Mouse (Mus musculus): ENCODE measurements around the gene Gm2696. TPM values are rescaled to one million over a fixed set of nuclear protein-coding genes. Genes with fewer than 3 reads are reported as not detected.
"Not testable (repeated sequence)": the region's sequence is repeated elsewhere in the genome, so short reads cannot be mapped to it uniquely, and the experiment has no call there.

Gm2696 gene
- polyA plus RNA-seq, 1 experiment from 2014 or later = not detected

GRCm38 (mm10) chr10:77794976-77795375, 19.5 kb upstream of the Gm2696 start, which contains the start of gene Gm9639:
Gene Gm9639 (minus strand): TSS chr10:77795076.
- Histone ChIP-seq H3K4me1 (ENCODE audit: control insufficient read depth, insufficient read depth, low read length) (no peaks in the 10 kb centered on the region), H3K27me3 (replicated peaks; ENCODE audit: control insufficient read depth, insufficient read depth, low read length) (no peaks in the 10 kb centered on the region), H3K4me3 (ENCODE audit: low read depth, low read length) (no peak within 1 kb of the TSS), H3K36me3 (ENCODE audit: control insufficient read depth, insufficient read depth, low read length) (no peaks in the 10 kb centered on the region), H3K9ac (ENCODE audit: low read depth, low read length) (no peak within 1 kb of the TSS), H3K4me2 (ENCODE audit: low read depth, low read length) (no peak within 1 kb of the TSS), H3K9me3 (ENCODE audit: control insufficient read depth, low read length) (no peaks in the 10 kb centered on the region), H3K27ac (replicated peaks; ENCODE audit: low read depth, low read length) (no peak within 1 kb of the TSS)
- ATAC-seq (ENCODE audit: low read depth) = no peak
- WGBS = 37% methylated on average over 2 of the region's 2 CpGs
- no peak for DNase-seq (ENCODE audit: low spot score)

- 7% methylated on average over 3 of the region's 3 CpGs for WGBS
- H3K27me3 ChIP-seq (replicated peaks; ENCODE audit: control insufficient read depth, insufficient read depth, low read length) = no peaks in the 10 kb centered on the region
- no peaks in the 10 kb centered on the region for H3K4me1 ChIP-seq (ENCODE audit: control insufficient read depth, insufficient read depth, low read length)
These were observed 16.8 kb upstream of the Gm2696 start for GRCm38 (mm10) chr10:77797677-77798076.

DNA sequence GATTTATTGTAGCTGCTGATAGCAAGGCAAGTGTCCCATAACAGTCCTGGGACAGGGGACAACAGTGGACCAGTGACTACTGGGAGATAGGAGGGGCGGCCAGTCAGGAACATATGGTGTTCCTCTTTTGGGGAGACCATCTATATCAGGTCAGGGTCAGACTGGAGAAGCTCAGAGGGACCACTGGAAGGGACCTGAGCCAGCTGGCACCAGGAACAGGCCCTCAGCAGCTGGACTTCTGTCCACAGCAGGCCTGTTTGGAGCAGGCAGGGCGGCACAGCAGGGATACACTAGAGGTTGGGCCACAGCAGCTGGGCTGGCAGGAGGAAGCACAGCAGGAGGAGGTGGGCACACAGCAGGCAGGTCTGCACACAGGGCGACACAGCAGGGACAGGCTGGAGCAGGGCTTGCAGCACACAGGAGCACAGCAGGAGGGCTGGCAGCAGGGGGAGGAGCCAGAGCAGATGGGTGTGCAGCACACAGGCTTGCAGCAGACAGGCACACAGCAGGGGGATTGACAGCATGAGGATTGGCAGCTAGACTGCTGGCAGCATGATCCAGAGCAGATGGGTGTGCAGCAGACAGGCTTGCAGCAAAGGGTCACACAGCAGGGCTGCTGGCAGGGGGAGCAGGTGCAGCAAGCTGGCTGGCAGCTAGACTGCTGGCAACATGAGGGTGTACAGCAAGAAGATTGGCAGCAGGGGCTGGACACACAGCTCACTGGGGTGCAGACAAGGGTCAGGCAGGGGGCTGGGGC, 16.1 kb upstream of the Gm2696 start:
- H3K4me3 ChIP-seq (ENCODE audit: low read depth, low read length); ATAC-seq (ENCODE audit: low read depth); H3K27ac ChIP-seq (replicated peaks; ENCODE audit: low read depth, low read length); H3K9ac ChIP-seq (ENCODE audit: low read depth, low read length); H3K9me3 ChIP-seq (ENCODE audit: control insufficient read depth, low read length); DNase-seq (ENCODE audit: low spot score); H3K4me1 ChIP-seq (ENCODE audit: control insufficient read depth, insufficient read depth, low read length); H3K36me3 ChIP-seq (ENCODE audit: control insufficient read depth, insufficient read depth, low read length); H3K27me3 ChIP-seq (replicated peaks; ENCODE audit: control insufficient read depth, insufficient read depth, low read length); H3K4me2 ChIP-seq (ENCODE audit: low read depth, low read length): not testable (repeated sequence)
- 40% methylated on average over 3 of the region's 3 CpGs for WGBS

More at GRCm38 (mm10) chr10:77797677-77798076, 16.8 kb upstream of the Gm2696 start:
- Histone ChIP-seq H3K4me3 (ENCODE audit: low read depth, low read length) (no peak overlapping the region), H3K9me3 (ENCODE audit: control insufficient read depth, low read length) (no peaks in the 10 kb centered on the region), H3K27ac (replicated peaks; ENCODE audit: low read depth, low read length) (no peak overlapping the region), H3K9ac (ENCODE audit: low read depth, low read length) (no peak overlapping the region), H3K4me2 (ENCODE audit: low read depth, low read length) (no peak overlapping the region), H3K36me3 (ENCODE audit: control insufficient read depth, insufficient read depth, low read length) (no peaks in the 10 kb centered on the region)
- DNase-seq (ENCODE audit: low spot score) (no peak), ATAC-seq (ENCODE audit: low read depth) (no peak)

DNA sequence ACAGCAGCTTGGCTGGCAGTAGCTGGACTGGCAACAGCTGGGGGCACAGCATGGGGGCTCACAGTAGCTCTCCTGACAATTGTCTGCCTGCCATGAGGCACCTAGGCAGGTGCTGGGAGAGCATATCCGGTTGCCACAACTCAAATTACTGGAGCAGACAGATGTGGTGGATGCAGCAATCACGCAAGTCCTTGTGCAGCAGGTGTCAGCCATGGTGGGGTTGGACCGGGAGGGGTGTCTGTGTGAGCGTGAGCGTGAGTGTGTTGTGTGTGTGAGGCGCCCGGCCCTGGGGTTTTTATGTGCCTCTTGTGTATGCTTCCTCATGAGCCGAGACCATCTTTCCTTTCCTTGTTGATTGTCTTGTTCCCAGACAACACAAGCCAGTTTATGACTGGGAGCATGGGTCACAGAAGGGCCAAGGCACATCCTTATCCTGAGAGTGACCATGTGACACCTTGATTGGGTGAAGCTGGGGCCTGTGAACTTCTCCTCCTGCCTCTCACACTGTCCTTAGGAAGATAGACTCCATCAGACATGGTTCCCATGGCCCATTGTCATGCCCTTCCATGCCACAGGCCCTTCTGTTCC, 15.5 kb upstream of the Gm2696 start, which contains the start of gene Gm19668:
Gene Gm19668 (minus strand): TSS at position 213 of the 588 bp plus-strand sequence.
- WGBS = 56% methylated on average over 8 of the region's 8 CpGs
- Histone ChIP-seq H3K9ac (ENCODE audit: low read depth, low read length) (no peak within 1 kb of the TSS), H3K36me3 (ENCODE audit: control insufficient read depth, insufficient read depth, low read length) (no peaks in the 10 kb centered on the region), H3K4me3 (ENCODE audit: low read depth, low read length) (no peak within 1 kb of the TSS), H3K27me3 (replicated peaks; ENCODE audit: control insufficient read depth, insufficient read depth, low read length) (no peaks in the 10 kb centered on the region), H3K4me2 (ENCODE audit: low read depth, low read length) (no peak within 1 kb of the TSS), H3K9me3 (ENCODE audit: control insufficient read depth, low read length) (no peaks in the 10 kb centered on the region), H3K27ac (replicated peaks; ENCODE audit: low read depth, low read length) (no peak within 1 kb of the TSS), H3K4me1 (ENCODE audit: control insufficient read depth, insufficient read depth, low read length) (no peaks in the 10 kb centered on the region)
- ATAC-seq (ENCODE audit: low read depth) = peak; percentile 71
- peak; percentile 41 for DNase-seq (ENCODE audit: low spot score)

- Histone ChIP-seq H3K27me3 (replicated peaks; ENCODE audit: control insufficient read depth, insufficient read depth, low read length) (no peaks in the 10 kb centered on the region), H3K27ac (replicated peaks; ENCODE audit: low read depth, low read length) (no peak overlapping the region), H3K9me3 (ENCODE audit: control insufficient read depth, low read length) (no peaks in the 10 kb centered on the region), H3K4me3 (ENCODE audit: low read depth, low read length) (no peak overlapping the region), H3K4me2 (ENCODE audit: low read depth, low read length) (no peak overlapping the region), H3K4me1 (ENCODE audit: control insufficient read depth, insufficient read depth, low read length) (no peaks in the 10 kb centered on the region), H3K36me3 (ENCODE audit: control insufficient read depth, insufficient read depth, low read length) (no peaks in the 10 kb centered on the region), H3K9ac (ENCODE audit: low read depth, low read length) (no peak overlapping the region)
- DNase-seq (ENCODE audit: low spot score) (no peak), ATAC-seq (ENCODE audit: low read depth) (no peak)
- 77% methylated on average over 3 of the region's 3 CpGs for WGBS
These were observed 10.4 kb upstream of the Gm2696 start for GRCm38 (mm10) chr10:77804095-77804494.

- no peaks in the 10 kb centered on the region for H3K27me3 ChIP-seq (replicated peaks; ENCODE audit: control insufficient read depth, insufficient read depth, low read length)
- no peak for ATAC-seq (ENCODE audit: low read depth)
- no peak for DNase-seq (ENCODE audit: low spot score)
- no peak within 1 kb of the TSS for H3K4me3 ChIP-seq (ENCODE audit: low read depth, low read length)
- H3K9me3 ChIP-seq (ENCODE audit: control insufficient read depth, low read length) = no peaks in the 10 kb centered on the region
- H3K27ac ChIP-seq (replicated peaks; ENCODE audit: low read depth, low read length) = no peak within 1 kb of the TSS
- H3K4me2 ChIP-seq (ENCODE audit: low read depth, low read length) = no peak within 1 kb of the TSS
- no peaks in the 10 kb centered on the region for H3K4me1 ChIP-seq (ENCODE audit: control insufficient read depth, insufficient read depth, low read length)
- H3K9ac ChIP-seq (ENCODE audit: low read depth, low read length) = no peak within 1 kb of the TSS
- H3K36me3 ChIP-seq (ENCODE audit: control insufficient read depth, insufficient read depth, low read length) = no peaks in the 10 kb centered on the region
- 50% methylated on average over 3 of the region's 5 CpGs for WGBS
These were observed 2.7 kb upstream of the Gm2696 start, which contains the start of gene Gm9507 for GRCm38 (mm10) chr10:77811743-77812142. Gene Gm9507 (minus strand): TSS chr10:77811843.

- Histone ChIP-seq H3K27me3 (replicated peaks; ENCODE audit: control insufficient read depth, insufficient read depth, low read length) (no peaks in the 10 kb centered on the region), H3K4me3 (ENCODE audit: low read depth, low read length) (no peak overlapping the region), H3K4me2 (ENCODE audit: low read depth, low read length) (no peak overlapping the region), H3K9ac (ENCODE audit: low read depth, low read length) (no peak overlapping the region), H3K27ac (replicated peaks; ENCODE audit: low read depth, low read length) (no peak overlapping the region), H3K9me3 (ENCODE audit: control insufficient read depth, low read length) (no peaks in the 10 kb centered on the region), H3K4me1 (ENCODE audit: control insufficient read depth, insufficient read depth, low read length) (no peaks in the 10 kb centered on the region), H3K36me3 (ENCODE audit: control insufficient read depth, insufficient read depth, low read length) (no peaks in the 10 kb centered on the region)
- DNase-seq (ENCODE audit: low spot score) (no peak), ATAC-seq (ENCODE audit: low read depth) (no peak)
- WGBS = 27% methylated on average over 5 of the region's 5 CpGs
These were observed 1.0 kb downstream of the Gm2696 start for GRCm38 (mm10) chr10:77815514-77815913.

GRCm38 (mm10) chr10:77818523-77818922, 4.0 kb downstream of the Gm2696 start:
- no peak for ATAC-seq (ENCODE audit: low read depth)
- no peaks in the 10 kb centered on the region for H3K4me1 ChIP-seq (ENCODE audit: control insufficient read depth, insufficient read depth, low read length)

More at GRCm38 (mm10) chr10:77818523-77818922, 4.0 kb downstream of the Gm2696 start:
- Histone ChIP-seq H3K27me3 (replicated peaks; ENCODE audit: control insufficient read depth, insufficient read depth, low read length) (no peaks in the 10 kb centered on the region), H3K27ac (replicated peaks; ENCODE audit: low read depth, low read length) (no peak overlapping the region), H3K9me3 (ENCODE audit: control insufficient read depth, low read length) (no peaks in the 10 kb centered on the region), H3K4me2 (ENCODE audit: low read depth, low read length) (no peak overlapping the region), H3K4me3 (ENCODE audit: low read depth, low read length) (no peak overlapping the region), H3K36me3 (ENCODE audit: control insufficient read depth, insufficient read depth, low read length) (no peaks in the 10 kb centered on the region), H3K9ac (ENCODE audit: low read depth, low read length) (no peak overlapping the region)
- WGBS = 96% methylated on average over 4 of the region's 4 CpGs
- no peak for DNase-seq (ENCODE audit: low spot score)
